Mouse (Mus musculus) skeletal muscle tissue, postnatal 0 days (tissue): ENCODE results near the gene Lactbl1. TPM values are rescaled to one million over a fixed set of nuclear protein-coding genes. Genes with fewer than 3 reads are reported as not detected.

ENCODE experiments used
- microRNA-seq, 2 experiments: library from miRNA; unstranded; fragments of <30 nt; microRNA quantifications; one replicate each; pipeline ENCODE4; 2016
- polyA plus RNA-seq: library from polyadenylated mRNA; unstranded; fragments of >200 nt; fragmentation: Nextera tagmentation; extraction: Ambion mirVana; gene quantifications from 2 replicates; pipeline ENCODE4 v1.2.1, GENCODE M21; 2015

Lactbl1 gene
- polyA plus RNA-seq: not detected in 2 replicates

DNA sequence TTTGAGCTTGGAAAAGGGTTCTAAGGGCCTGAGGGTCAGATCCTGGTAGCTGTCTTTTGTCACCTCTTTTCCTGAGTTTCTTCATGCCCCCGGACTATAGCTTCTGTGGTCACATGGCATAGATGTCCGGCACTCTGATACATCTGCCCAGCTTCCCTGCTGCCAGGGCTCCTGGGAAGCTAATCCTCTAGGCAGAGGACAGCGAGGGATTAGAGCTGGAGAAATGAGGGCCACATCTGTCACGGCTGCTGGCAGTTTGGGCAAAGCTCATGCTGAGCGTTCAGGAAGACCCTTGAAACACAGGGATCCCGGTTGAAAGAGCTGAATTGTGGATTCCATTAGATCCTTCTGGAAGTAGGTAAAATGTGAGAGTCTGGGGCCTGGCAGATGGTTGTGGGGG, at the start of gene Lactbl1:
TSS of gene Lactbl1 (plus strand) at position 234 of the 400 bp plus-strand sequence.

DNA sequence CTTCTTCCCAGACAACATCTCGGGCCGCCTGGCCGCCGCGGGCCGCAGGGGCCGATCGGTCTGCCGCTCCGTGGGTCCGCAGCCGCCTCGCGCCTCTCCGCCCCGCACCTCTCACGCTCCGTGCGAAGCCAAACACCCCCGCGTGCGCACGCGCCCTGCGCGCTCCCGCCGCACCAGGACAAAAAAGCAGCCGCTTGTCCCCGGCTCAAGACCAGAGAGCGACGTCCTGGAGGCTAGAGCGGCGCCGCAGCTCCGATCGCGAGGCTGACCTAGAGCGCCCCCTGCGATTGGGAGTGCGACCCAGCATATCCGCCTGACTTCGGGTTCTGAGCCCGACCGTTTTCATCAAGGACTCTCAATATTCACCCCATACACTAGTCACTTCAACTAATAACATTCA, 19.9 kb upstream of the Lactbl1 start, which contains the start of gene Kdm1a:
TSS of gene Kdm1a (minus strand) at position 156 of the 400 bp plus-strand sequence.

GRCm38 (mm10) chr4:136610387-136610856, 12.0 kb upstream of the Lactbl1 start, which contains the start of gene Tex46:
Gene Tex46, plus strand, starts transcription at chr4:136610437.

Small RNA genes lying within 50 kb of the gene (microRNA-seq; reads per million reads assigned to microRNA genes)
- gene Gm22180: 0 reads per million in 2 experiments

Other genes starting within 250 kb of the Lactbl1 start
- gene Htr1d, start 199.1 kb upstream of the Lactbl1 start, polyA plus RNA-seq: not detected in 2 replicates
- 0.51 and 0.67 TPM in 2 replicates for gene 6030445D17Rik, start 160.4 kb upstream of the Lactbl1 start, polyA plus RNA-seq
- 40.7 and 43.6 TPM in 2 replicates for gene Luzp1, start 152.9 kb upstream of the Lactbl1 start, polyA plus RNA-seq
- gene Kdm1a, start 19.9 kb upstream of the Lactbl1 start, polyA plus RNA-seq: 15.1 and 15.7 TPM in 2 replicates
- not detected in 2 replicates for gene Tex46, start 12.2 kb upstream of the Lactbl1 start, polyA plus RNA-seq
- 1.6 and 1.8 TPM in 2 replicates for gene Ephb2, start 213.4 kb downstream of the Lactbl1 start, polyA plus RNA-seq